Mouse (Mus musculus): ENCODE data around the gene Cfap206. TPM values are rescaled to one million over a fixed set of nuclear protein-coding genes. Genes with fewer than 3 reads are reported as not detected.
A peak's percentile ranks its signal among the peaks of the same experiment; 100 is the strongest.

Gene Cfap206
- polyA plus RNA-seq, 1 experiment: not detected

DNA sequence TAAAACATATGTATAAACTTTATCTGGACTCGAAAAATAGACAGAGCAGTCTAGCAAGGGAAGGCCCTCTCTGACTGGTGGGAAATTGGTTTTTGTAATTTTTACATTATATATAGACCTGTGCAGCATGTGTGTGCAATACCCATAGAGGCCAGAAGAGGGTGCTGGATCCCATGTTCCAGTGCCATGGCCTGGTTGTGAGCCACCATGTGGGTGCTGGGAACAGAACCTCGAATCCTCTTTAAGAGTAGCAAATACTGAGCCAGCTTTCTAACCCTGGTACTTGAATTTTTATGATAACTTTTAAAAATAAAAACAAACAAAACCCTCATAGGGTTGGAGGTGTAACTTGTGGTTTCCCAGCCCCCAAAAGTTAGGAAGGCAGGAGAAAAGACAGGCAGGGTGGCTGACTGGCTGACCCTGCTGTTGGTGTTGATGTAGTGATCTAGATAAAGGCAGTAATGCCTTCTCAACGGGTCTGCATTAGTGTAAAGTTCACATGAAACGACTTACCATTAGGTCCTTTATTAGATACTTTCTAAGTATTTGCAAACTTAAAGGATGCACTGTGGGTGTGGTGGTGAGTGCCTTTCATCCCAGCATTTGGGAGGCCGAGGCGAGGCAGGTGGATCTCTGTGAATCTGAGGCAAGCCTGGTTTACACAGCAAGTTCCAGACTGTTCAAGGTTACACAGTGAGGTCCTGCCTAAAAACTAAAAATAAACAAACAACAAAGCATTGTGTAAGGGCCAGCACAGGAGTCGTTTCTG, 9.7 kb downstream of the Cfap206 start:
- TF ChIP-seq CTCF (IDR thresholded peaks at IDR 0.05; ENCODE audit: low read depth, low read length) (no peak), POLR2A (IDR thresholded peaks at IDR 0.05; ENCODE audit: borderline replicate concordance, low read depth, low read length) (no peak)
- H3K27ac ChIP-seq (ENCODE audit: insufficient read depth, low read depth, low read length): no peak overlapping the region
- no peak overlapping the region for H3K4me3 ChIP-seq (ENCODE audit: insufficient read depth, low read length)
- H3K4me1 ChIP-seq (ENCODE audit: control insufficient read depth, insufficient read depth, low read length): no peaks in the 10 kb centered on the region

- H3K4me1 ChIP-seq (ENCODE audit: control insufficient read depth, insufficient read depth, low read length): no peaks in the 10 kb centered on the region
- H3K27ac ChIP-seq (ENCODE audit: insufficient read depth, low read depth, low read length): no peak overlapping the region
- no peak for TF ChIP-seq POLR2A (IDR thresholded peaks at IDR 0.05; ENCODE audit: borderline replicate concordance, low read depth, low read length)
- TF ChIP-seq CTCF (IDR thresholded peaks at IDR 0.05; ENCODE audit: low read depth, low read length): no peak
- H3K4me3 ChIP-seq (ENCODE audit: insufficient read depth, low read length): no peak overlapping the region
Measured at GRCm38 (mm10) chr4:34719421-34719820, 10.6 kb downstream of the Cfap206 start.

- TF ChIP-seq POLR2A (IDR thresholded peaks at IDR 0.05; ENCODE audit: borderline replicate concordance, low read depth, low read length) (no peak), CTCF (IDR thresholded peaks at IDR 0.05; ENCODE audit: low read depth, low read length) (no peak)
- Histone ChIP-seq H3K27ac (ENCODE audit: insufficient read depth, low read depth, low read length) (no peak overlapping the region), H3K4me3 (ENCODE audit: insufficient read depth, low read length) (no peak overlapping the region), H3K4me1 (ENCODE audit: control insufficient read depth, insufficient read depth, low read length) (no peaks in the 10 kb centered on the region)
Measured at GRCm38 (mm10) chr4:34715062-34715461, 14.9 kb downstream of the Cfap206 start.

DNA sequence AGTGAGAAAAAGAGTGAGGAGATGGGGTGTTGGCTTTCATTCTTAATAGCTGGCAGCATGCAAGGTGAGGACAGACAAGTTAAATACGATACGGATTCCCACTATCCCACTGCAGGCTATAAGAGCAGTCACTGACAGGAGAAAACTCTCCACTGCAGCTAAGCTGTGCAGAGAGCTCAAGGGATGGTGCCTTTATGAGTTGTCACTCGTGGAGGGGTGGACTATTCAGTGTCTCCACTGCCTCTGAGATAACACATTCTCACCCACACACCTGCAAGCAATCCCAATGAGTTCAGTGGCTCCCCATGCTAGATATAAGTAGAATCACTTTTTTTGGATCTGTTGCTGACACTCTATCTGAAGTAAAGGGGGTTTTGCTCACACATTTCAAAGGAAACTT, 21.9 kb downstream of the Cfap206 start:
- Histone ChIP-seq H3K4me1 (ENCODE audit: control insufficient read depth, insufficient read depth, low read length) (no peaks in the 10 kb centered on the region), H3K4me3 (ENCODE audit: insufficient read depth, low read length) (no peak overlapping the region), H3K27ac (ENCODE audit: insufficient read depth, low read depth, low read length) (no peak overlapping the region)
- no peak for TF ChIP-seq CTCF (IDR thresholded peaks at IDR 0.05; ENCODE audit: low read depth, low read length)
- no peak for TF ChIP-seq POLR2A (IDR thresholded peaks at IDR 0.05; ENCODE audit: borderline replicate concordance, low read depth, low read length)

- TF ChIP-seq POLR2A (IDR thresholded peaks at IDR 0.05; ENCODE audit: borderline replicate concordance, low read depth, low read length) (no peak), CTCF (IDR thresholded peaks at IDR 0.05; ENCODE audit: low read depth, low read length) (no peak)
- Histone ChIP-seq H3K4me1 (ENCODE audit: control insufficient read depth, insufficient read depth, low read length) (no peaks in the 10 kb centered on the region), H3K4me3 (ENCODE audit: insufficient read depth, low read length) (no peak overlapping the region), H3K27ac (ENCODE audit: insufficient read depth, low read depth, low read length) (no peak overlapping the region)
Measured at GRCm38 (mm10) chr4:34707248-34707647, 22.8 kb downstream of the Cfap206 start.

DNA sequence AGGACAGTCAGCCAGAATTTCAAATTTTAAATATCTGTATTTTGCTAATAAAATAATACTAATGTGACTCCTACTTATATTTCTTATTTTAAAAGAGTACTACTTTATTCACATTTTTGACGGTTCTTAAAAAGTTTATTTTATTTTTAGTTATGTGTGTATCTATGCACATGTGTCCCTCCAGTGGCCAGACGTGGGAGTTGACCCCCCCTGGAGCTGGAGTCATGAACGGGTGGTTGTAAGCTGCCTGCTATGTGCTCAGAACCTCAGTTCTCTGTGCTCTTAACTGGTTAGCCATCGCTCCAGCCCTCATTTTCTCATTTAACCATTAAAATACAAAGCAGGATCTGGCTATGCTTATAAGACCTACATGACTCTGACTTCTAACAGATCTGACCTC, 27.0 kb downstream of the Cfap206 start:
- no peak overlapping the region for H3K27ac ChIP-seq (ENCODE audit: insufficient read depth, low read depth, low read length)
- H3K4me3 ChIP-seq (ENCODE audit: insufficient read depth, low read length): no peak overlapping the region
- H3K4me1 ChIP-seq (ENCODE audit: control insufficient read depth, insufficient read depth, low read length): no peaks in the 10 kb centered on the region
- TF ChIP-seq POLR2A (IDR thresholded peaks at IDR 0.05; ENCODE audit: borderline replicate concordance, low read depth, low read length): no peak
- no peak for TF ChIP-seq CTCF (IDR thresholded peaks at IDR 0.05; ENCODE audit: low read depth, low read length)

DNA sequence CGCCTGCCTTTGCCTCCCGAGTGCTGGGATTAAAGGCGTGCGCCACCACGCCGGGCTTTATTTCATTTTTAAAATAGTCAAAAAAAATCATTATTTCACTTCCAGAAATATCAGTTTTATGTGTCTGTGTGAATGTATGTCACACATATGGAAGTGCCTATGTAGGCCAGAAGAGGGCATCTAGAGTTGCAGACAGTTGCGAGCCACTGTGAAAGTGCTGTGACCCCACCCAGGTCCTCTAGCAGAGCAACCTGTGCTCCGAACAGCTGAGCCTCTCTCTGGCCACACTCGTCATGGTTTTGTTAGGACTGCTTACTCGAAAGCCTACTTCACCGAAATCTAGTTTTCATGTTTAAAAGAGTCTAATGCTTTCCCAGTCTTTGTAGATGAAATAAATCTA, 27.8 kb downstream of the Cfap206 start:
- Histone ChIP-seq H3K27ac (ENCODE audit: insufficient read depth, low read depth, low read length) (no peak overlapping the region), H3K4me1 (ENCODE audit: control insufficient read depth, insufficient read depth, low read length) (no peaks in the 10 kb centered on the region), H3K4me3 (ENCODE audit: insufficient read depth, low read length) (no peak overlapping the region)
- TF ChIP-seq CTCF (IDR thresholded peaks at IDR 0.05; ENCODE audit: low read depth, low read length) (no peak), POLR2A (IDR thresholded peaks at IDR 0.05; ENCODE audit: borderline replicate concordance, low read depth, low read length) (no peak)

DNA sequence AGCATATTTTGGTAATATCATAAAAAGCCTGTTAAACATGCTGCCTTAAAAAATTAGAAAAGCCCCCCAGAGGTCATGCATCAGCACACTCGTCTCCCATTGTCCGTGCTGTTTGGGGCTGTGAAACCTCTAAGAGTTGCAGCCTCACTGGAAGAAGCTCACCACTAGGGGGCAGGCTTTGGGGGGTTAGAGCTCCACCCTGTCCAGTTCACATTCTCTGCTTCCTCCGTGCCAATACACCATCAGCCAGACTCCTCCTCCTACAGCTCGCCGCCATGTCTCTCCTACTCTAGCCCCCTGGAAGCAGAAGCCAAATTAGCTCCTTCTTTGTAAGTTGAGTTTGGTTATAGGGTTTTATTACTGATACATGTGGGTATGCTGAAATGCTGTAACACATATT, 28.5 kb downstream of the Cfap206 start:
- Histone ChIP-seq H3K27ac (ENCODE audit: insufficient read depth, low read depth, low read length) (no peak overlapping the region), H3K4me1 (ENCODE audit: control insufficient read depth, insufficient read depth, low read length) (no peaks in the 10 kb centered on the region), H3K4me3 (ENCODE audit: insufficient read depth, low read length) (no peak overlapping the region)
- TF ChIP-seq CTCF (IDR thresholded peaks at IDR 0.05; ENCODE audit: low read depth, low read length): peak; percentile 85
- no peak for TF ChIP-seq POLR2A (IDR thresholded peaks at IDR 0.05; ENCODE audit: borderline replicate concordance, low read depth, low read length)

DNA sequence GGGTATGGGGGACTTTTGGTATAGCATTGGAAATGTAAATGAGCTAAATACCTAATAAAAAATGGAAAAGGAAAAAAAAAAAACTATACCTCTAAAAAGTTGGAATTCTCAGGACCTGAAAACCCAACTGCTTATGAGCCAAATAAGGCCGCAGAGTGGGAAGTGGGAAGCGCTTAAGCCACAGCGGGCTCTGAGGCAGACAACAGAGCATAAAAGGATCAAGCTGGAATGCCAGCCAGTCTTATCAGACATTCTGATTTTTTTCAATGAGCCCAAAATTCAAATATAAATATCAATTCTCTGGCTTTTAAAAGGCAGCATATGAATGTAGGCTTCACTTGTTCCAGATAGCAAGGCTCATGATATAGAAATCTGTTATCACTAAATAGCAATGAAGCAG, 42.0 kb downstream of the Cfap206 start:
- no peak overlapping the region for H3K27ac ChIP-seq (ENCODE audit: insufficient read depth, low read depth, low read length)
- TF ChIP-seq POLR2A (IDR thresholded peaks at IDR 0.05; ENCODE audit: borderline replicate concordance, low read depth, low read length): no peak
- no peak for TF ChIP-seq CTCF (IDR thresholded peaks at IDR 0.05; ENCODE audit: low read depth, low read length)
- 0 out of 2 replicates have a peak, but pooled peaks cover 3% of the 10 kb centered on the region for H3K4me1 ChIP-seq (ENCODE audit: control insufficient read depth, insufficient read depth, low read length)
- H3K4me3 ChIP-seq (ENCODE audit: insufficient read depth, low read length): no peak overlapping the region

GRCm38 (mm10) chr4:34686874-34687567, 43.0 kb downstream of the Cfap206 start, which contains the start of gene Slc35a1:
Gene Slc35a1, minus strand, starts transcription at chr4:34687438.
- peak within 1 kb of the TSS; percentile 59 for H3K27ac ChIP-seq (ENCODE audit: insufficient read depth, low read depth, low read length)
- H3K4me3 ChIP-seq (ENCODE audit: insufficient read depth, low read length): peak within 1 kb of the TSS; percentile 83
- TF ChIP-seq POLR2A (IDR thresholded peaks at IDR 0.05; ENCODE audit: borderline replicate concordance, low read depth, low read length) (no peak), CTCF (IDR thresholded peaks at IDR 0.05; ENCODE audit: low read depth, low read length) (no peak)
- 0 out of 2 replicates have a peak, but pooled peaks cover 3% of the 10 kb centered on the region for H3K4me1 ChIP-seq (ENCODE audit: control insufficient read depth, insufficient read depth, low read length)
